Mouse (Mus musculus): ENCODE data around the gene Cutc. TPM values are rescaled to one million over a fixed set of nuclear protein-coding genes. Genes with fewer than 3 reads are reported as not detected.

Gene Cutc
- polyA plus RNA-seq, 1 experiment from 2014 or later = 18.3 TPM

DNA sequence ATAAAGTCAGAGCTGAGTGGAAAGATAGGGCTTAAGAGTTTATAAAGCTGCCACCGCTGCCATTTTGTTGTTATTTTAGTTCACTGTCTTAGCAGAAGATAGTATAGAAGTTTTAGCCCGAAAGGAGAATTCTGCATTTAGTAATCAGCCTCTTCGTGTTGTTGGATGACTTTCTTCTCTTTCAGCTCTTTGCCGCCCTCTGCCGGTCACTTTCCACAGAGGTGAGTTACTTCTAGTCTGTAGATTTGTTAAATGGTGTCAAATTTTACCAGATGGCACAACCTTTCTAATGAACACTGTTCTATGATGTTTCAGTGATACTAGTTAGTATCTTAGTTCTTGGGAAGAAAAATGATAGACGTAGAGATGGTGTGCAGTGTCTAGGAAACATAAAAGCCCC lies 7.7 kb downstream of the Cutc start:
- 18% methylated on average over 6 of the region's 6 CpGs for WGBS
- no peak overlapping the region for H3K27ac ChIP-seq
- no peak for ATAC-seq (ENCODE audit: insufficient read depth, low FRiP score, low read depth)
- H3K36me3 ChIP-seq = no peaks in the 10 kb centered on the region
- no peaks in the 10 kb centered on the region for H3K4me1 ChIP-seq
- no peak overlapping the region for H3K4me3 ChIP-seq (replicated peaks)
- H3K27me3 ChIP-seq (replicated peaks) = no peaks in the 10 kb centered on the region
- no peak overlapping the region for H3K4me2 ChIP-seq
- no peaks in the 10 kb centered on the region for H3K9me3 ChIP-seq
- no peak overlapping the region for H3K9ac ChIP-seq

GRCm38 (mm10) chr19:43761543-43762256 lies 8.9 kb downstream of the Cutc start:
- Histone ChIP-seq H3K4me1 (no peaks in the 10 kb centered on the region), H3K9ac (no peak overlapping the region), H3K36me3 (no peaks in the 10 kb centered on the region), H3K4me2 (no peak overlapping the region), H3K4me3 (replicated peaks) (no peak overlapping the region), H3K27me3 (replicated peaks) (no peaks in the 10 kb centered on the region), H3K27ac (no peak overlapping the region), H3K9me3 (no peaks in the 10 kb centered on the region)
- no peak for ATAC-seq (ENCODE audit: insufficient read depth, low FRiP score, low read depth)

GRCm38 (mm10) chr19:43762410-43762809 lies 9.6 kb downstream of the Cutc start:
- H3K27me3 ChIP-seq (replicated peaks) = no peaks in the 10 kb centered on the region
- H3K9me3 ChIP-seq = no peaks in the 10 kb centered on the region
- 73% methylated on average over 2 of the region's 2 CpGs for WGBS
- no peaks in the 10 kb centered on the region for H3K36me3 ChIP-seq
- H3K4me2 ChIP-seq = no peak overlapping the region
- H3K27ac ChIP-seq = no peak overlapping the region
- no peak overlapping the region for H3K4me3 ChIP-seq (replicated peaks)
- no peaks in the 10 kb centered on the region for H3K4me1 ChIP-seq
- no peak for ATAC-seq (ENCODE audit: insufficient read depth, low FRiP score, low read depth)
- H3K9ac ChIP-seq = no peak overlapping the region

GRCm38 (mm10) chr19:43766451-43766850 lies 13.7 kb downstream of the Cutc start:
- Histone ChIP-seq H3K9ac (no peak overlapping the region), H3K9me3 (no peaks in the 10 kb centered on the region), H3K36me3 (no peaks in the 10 kb centered on the region), H3K27ac (no peak overlapping the region), H3K4me1 (no peaks in the 10 kb centered on the region), H3K27me3 (replicated peaks) (no peaks in the 10 kb centered on the region), H3K4me3 (replicated peaks) (no peak overlapping the region), H3K4me2 (no peak overlapping the region)
- 79% methylated on average over 5 of the region's 5 CpGs for WGBS
- ATAC-seq (ENCODE audit: insufficient read depth, low FRiP score, low read depth) = no peak

GRCm38 (mm10) chr19:43767549-43768322 lies 14.9 kb downstream of the Cutc start:
- Histone ChIP-seq H3K27me3 (replicated peaks) (no peaks in the 10 kb centered on the region), H3K27ac (no peak overlapping the region; the same call in 1 of the 2 replicates), H3K9ac (no peak overlapping the region), H3K4me3 (replicated peaks) (no peak overlapping the region), H3K9me3 (no peaks in the 10 kb centered on the region), H3K36me3 (no peaks in the 10 kb centered on the region), H3K4me1 (no peaks in the 10 kb centered on the region), H3K4me2 (no peak overlapping the region)
- WGBS = 43% methylated on average over 9 of the region's 9 CpGs
- ATAC-seq (ENCODE audit: insufficient read depth, low FRiP score, low read depth) = peak; percentile 63

- no peak for ATAC-seq (ENCODE audit: insufficient read depth, low FRiP score, low read depth)
- WGBS = 75% methylated on average over 5 of the region's 5 CpGs
- Histone ChIP-seq H3K4me2 (no peak overlapping the region), H3K4me1 (no peaks in the 10 kb centered on the region), H3K27me3 (replicated peaks) (no peaks in the 10 kb centered on the region), H3K4me3 (replicated peaks) (no peak overlapping the region), H3K27ac (no peak overlapping the region), H3K9ac (no peak overlapping the region), H3K9me3 (no peaks in the 10 kb centered on the region), H3K36me3 (no peaks in the 10 kb centered on the region)
These were observed 16.7 kb downstream of the Cutc start for GRCm38 (mm10) chr19:43769366-43769960.

DNA sequence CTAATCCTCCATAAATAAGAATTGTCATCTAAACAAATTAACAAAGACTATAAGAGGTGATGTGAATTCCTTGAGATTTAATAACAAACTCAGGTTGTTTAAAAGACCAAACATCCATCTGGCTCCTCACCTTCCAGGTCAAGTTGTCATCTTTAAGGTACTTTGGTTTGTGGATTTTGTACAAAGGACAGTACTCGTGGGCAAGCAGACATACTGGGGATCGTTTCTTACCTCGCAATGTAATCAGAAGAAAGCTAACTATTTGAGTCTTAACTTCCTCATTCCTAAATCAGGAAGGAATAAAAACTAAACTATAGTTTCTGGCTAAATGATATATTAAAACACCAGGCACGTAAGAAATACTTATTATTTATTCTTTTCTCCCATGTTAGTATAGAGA lies 17.8 kb downstream of the Cutc start:
- no peak overlapping the region for H3K27ac ChIP-seq
- no peak for ATAC-seq (ENCODE audit: insufficient read depth, low FRiP score, low read depth)

GRCm38 (mm10) chr19:43771499-43771969 lies 18.7 kb downstream of the Cutc start:
- no peaks in the 10 kb centered on the region for H3K9me3 ChIP-seq
- no peaks in the 10 kb centered on the region for H3K36me3 ChIP-seq
- no peak overlapping the region for H3K4me3 ChIP-seq (replicated peaks)
- no peak overlapping the region for H3K9ac ChIP-seq
- ATAC-seq (ENCODE audit: insufficient read depth, low FRiP score, low read depth) = no peak
- 71% methylated on average over 5 of the region's 5 CpGs for WGBS
- H3K4me1 ChIP-seq = no peaks in the 10 kb centered on the region
- no peak overlapping the region for H3K27ac ChIP-seq
- H3K27me3 ChIP-seq (replicated peaks) = no peaks in the 10 kb centered on the region
- H3K4me2 ChIP-seq = no peak overlapping the region

More for the DNA sequence above, 17.8 kb downstream of the Cutc start:
- Histone ChIP-seq H3K36me3 (no peaks in the 10 kb centered on the region), H3K4me3 (replicated peaks) (no peak overlapping the region), H3K27me3 (replicated peaks) (no peaks in the 10 kb centered on the region), H3K4me1 (no peaks in the 10 kb centered on the region), H3K9ac (no peak overlapping the region), H3K9me3 (no peaks in the 10 kb centered on the region), H3K4me2 (no peak overlapping the region)
- WGBS = 70% methylated on average over 4 of the region's 4 CpGs

DNA sequence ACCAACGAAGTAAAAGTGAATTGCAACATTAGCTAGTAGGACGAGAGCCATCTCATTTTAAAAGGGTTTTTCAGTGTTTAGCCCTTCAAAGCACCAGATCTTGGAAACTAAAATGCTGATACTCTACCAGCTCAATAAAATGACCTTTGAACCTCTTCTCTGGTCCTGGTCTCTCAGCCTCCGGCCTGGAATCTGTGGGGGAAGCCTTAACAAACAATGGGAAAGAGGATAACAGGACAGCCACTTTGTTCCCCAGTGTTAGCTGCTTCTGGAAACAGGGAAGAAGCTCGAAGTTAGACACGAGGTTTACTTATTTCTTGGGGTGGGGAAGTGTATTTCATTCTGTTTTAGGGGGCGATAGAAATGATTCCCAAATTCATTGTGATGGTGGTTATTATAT lies 19.5 kb downstream of the Cutc start:
- no peak overlapping the region for H3K4me2 ChIP-seq
- no peaks in the 10 kb centered on the region for H3K36me3 ChIP-seq
- no peak overlapping the region for H3K27ac ChIP-seq
- no peaks in the 10 kb centered on the region for H3K4me1 ChIP-seq
- H3K4me3 ChIP-seq (replicated peaks) = no peak overlapping the region
- no peaks in the 10 kb centered on the region for H3K27me3 ChIP-seq (replicated peaks)
- no peaks in the 10 kb centered on the region for H3K9me3 ChIP-seq
- H3K9ac ChIP-seq = no peak overlapping the region
- no peak for ATAC-seq (ENCODE audit: insufficient read depth, low FRiP score, low read depth)
- 72% methylated on average over 6 of the region's 6 CpGs for WGBS

DNA sequence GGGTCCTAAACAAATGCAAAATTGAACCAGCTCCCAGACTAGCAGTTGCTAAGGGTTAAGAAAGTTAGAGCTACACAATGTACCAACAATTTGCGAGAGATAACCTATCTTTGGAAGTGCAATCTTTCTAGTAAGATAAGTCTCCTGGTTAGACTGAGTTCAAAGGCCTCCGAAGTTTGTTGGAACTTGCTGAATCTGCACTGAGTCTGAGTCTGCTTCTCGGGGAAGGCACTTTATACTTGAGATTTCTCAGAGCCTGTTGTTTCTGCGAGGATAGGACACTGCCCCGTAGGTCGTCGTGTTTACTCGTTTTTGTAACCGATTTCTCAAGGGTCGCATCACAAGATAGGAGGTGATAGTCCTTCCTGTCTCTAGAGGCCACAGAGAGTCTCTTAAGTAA lies 22.6 kb downstream of the Cutc start:
- no peaks in the 10 kb centered on the region for H3K36me3 ChIP-seq
- 56% methylated on average over 10 of the region's 10 CpGs for WGBS
- no peak for ATAC-seq (ENCODE audit: insufficient read depth, low FRiP score, low read depth)
- no peaks in the 10 kb centered on the region for H3K9me3 ChIP-seq
- no peaks in the 10 kb centered on the region for H3K27me3 ChIP-seq (replicated peaks)
- no peak overlapping the region for H3K27ac ChIP-seq
- no peak overlapping the region for H3K4me3 ChIP-seq (replicated peaks)
- H3K9ac ChIP-seq = no peak overlapping the region
- no peaks in the 10 kb centered on the region for H3K4me1 ChIP-seq
- H3K4me2 ChIP-seq = no peak overlapping the region

- no peaks in the 10 kb centered on the region for H3K27me3 ChIP-seq (replicated peaks)
- ATAC-seq (ENCODE audit: insufficient read depth, low FRiP score, low read depth) = no peak
- WGBS = 68% methylated on average over 4 of the region's 4 CpGs
- H3K4me2 ChIP-seq = no peak overlapping the region
- H3K4me3 ChIP-seq (replicated peaks) = no peak overlapping the region
- H3K4me1 ChIP-seq = no peaks in the 10 kb centered on the region
- H3K9ac ChIP-seq = no peak overlapping the region
- no peak overlapping the region for H3K27ac ChIP-seq
- H3K36me3 ChIP-seq = no peaks in the 10 kb centered on the region
- no peaks in the 10 kb centered on the region for H3K9me3 ChIP-seq
These were observed 23.8 kb downstream of the Cutc start for GRCm38 (mm10) chr19:43776561-43776960.

DNA sequence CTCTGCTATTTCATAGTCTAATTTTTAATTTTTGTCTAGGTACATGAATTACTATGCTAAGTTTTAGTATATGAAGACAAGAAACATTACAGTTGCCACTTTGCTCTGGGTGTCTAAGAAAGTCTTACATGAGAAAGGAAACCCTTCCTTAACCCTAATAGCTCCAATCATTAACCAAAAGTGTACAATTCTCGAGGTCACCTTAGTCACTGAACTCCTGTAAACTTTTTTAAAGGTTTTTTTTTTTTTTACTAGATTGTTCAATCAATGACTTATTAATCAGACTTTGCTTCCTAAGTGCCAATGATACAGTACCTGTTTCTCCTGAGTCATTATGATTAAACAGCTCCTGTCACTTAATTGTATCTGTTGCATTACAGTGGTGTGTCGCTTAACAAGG lies 24.5 kb downstream of the Cutc start:
- no peak overlapping the region for H3K4me2 ChIP-seq
- no peak overlapping the region for H3K9ac ChIP-seq
- no peaks in the 10 kb centered on the region for H3K36me3 ChIP-seq
- 55% methylated on average over 2 of the region's 2 CpGs for WGBS
- H3K4me1 ChIP-seq = no peaks in the 10 kb centered on the region
- no peaks in the 10 kb centered on the region for H3K27me3 ChIP-seq (replicated peaks)
- ATAC-seq (ENCODE audit: insufficient read depth, low FRiP score, low read depth) = no peak
- H3K9me3 ChIP-seq = no peaks in the 10 kb centered on the region
- H3K27ac ChIP-seq = no peak overlapping the region
- H3K4me3 ChIP-seq (replicated peaks) = no peak overlapping the region

All from stomach, embryonic 15.5 days (tissue).